Mouse (Mus musculus) erythroblast, embryonic 14.5 days (primary cell): ENCODE results near the gene Pkp4.

ENCODE experiments used
- GATA1 ChIP-seq: IDR thresholded peaks from 2 replicates; pipeline ENCODE4 v1.6.1; 2012; ENCODE audit warnings: low read length, inconsistent platforms, mixed read lengths
- TAL1 ChIP-seq: IDR thresholded peaks from 3 replicates; pipeline ENCODE4 v1.6.1; 2012; ENCODE audit warnings: low read length, inconsistent platforms, mixed read lengths

- no peak for TF ChIP-seq GATA1
- no peak for TF ChIP-seq TAL1
These were observed 141.8 kb downstream of the Pkp4 start for GRCm38 (mm10) chr2:59302430-59302829.
